Mouse (Mus musculus): ENCODE results near the gene Map4k3. TPM values are rescaled to one million over a fixed set of nuclear protein-coding genes. Genes with fewer than 3 reads are reported as not detected.
"Not testable (repeated sequence)": the region's sequence is repeated elsewhere in the genome, so short reads cannot be mapped to it uniquely, and the experiment has no call there.

The Map4k3 gene
- polyA plus RNA-seq, 1 experiment from 2014 or later, result 34.7 TPM

DNA sequence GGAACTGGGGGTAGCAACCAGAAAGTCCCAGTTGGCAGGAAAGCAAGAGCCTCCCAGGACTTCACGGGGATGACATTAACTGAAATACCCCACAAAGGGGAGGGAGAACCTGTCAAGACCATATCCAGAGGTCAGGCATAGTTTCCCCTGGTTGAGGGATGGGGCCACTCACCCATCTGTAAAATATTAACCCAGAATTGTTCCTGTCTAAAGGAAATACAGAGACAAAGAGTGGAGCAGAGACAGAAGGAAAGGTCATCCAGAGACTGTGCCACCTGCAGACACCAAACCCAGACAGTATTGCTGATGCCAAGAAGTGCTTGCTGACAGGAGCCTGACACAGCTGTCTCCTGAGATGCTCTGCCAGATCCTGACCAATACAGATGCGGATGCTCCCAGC, 196.9 kb downstream of the Map4k3 start:
- H3K4me3 ChIP-seq; H3K27ac ChIP-seq; H3K4me2 ChIP-seq (replicated peaks); H3K4me1 ChIP-seq; H3K9me3 ChIP-seq; H3K9ac ChIP-seq; H3K27me3 ChIP-seq; H3K36me3 ChIP-seq; ATAC-seq (ENCODE audit: insufficient number of reproducible peaks, insufficient read depth, low FRiP score, low TSS enrichment): not testable (repeated sequence)
- 53% methylated on average over 2 of the region's 2 CpGs for WGBS

Other genes starting within 250 kb of the Map4k3 start
- gene Sos1, start 248.0 kb downstream of the Map4k3 start, polyA plus RNA-seq (2016; fragmentation: Nextera tagmentation; extraction: Ambion mirVana), result 6.4 and 7.6 TPM in 2 replicates
- 1.8 and 1.9 TPM in 2 replicates for gene Cdkl4, start 150.7 kb downstream of the Map4k3 start, polyA plus RNA-seq (2016; fragmentation: Nextera tagmentation; extraction: Ambion mirVana)
- 5.8 and 7.5 TPM in 2 replicates for gene Tmem178, start 216.1 kb upstream of the Map4k3 start, polyA plus RNA-seq (2016; fragmentation: Nextera tagmentation; extraction: Ambion mirVana)